Mouse (Mus musculus) left cerebral cortex, postnatal 10 days (tissue): ENCODE results near the gene Med11. TPM values are rescaled to one million over a fixed set of nuclear protein-coding genes. Genes with fewer than 3 reads are reported as not detected.

ENCODE experiments used
- DNase-seq, 2 experiments: peaks; one replicate each; pipeline ENCODE4 v3.0.0; 2021 to 2022; ENCODE audit warnings: low spot score in 2 of 2, mixed read lengths in 1 of 2; ENCODE audit errors: extremely low spot score in 1 of 2
- intact Hi-C: fragments of 180-260 bp; cut with DNase I; formaldehyde crosslinking; loops from one replicate; pipeline ENCODE4 v1.15.1; 2025
- microRNA-seq: library from miRNA; unstranded; fragments of <30 nt; microRNA quantifications from one replicate; pipeline ENCODE4 v1.2.0, GENCODE M21; 2022
- total RNA-seq, 2 experiments: library from RNA; stranded (reverse); gene quantifications; 2 replicates each; pipeline ENCODE4 v1.2.3; 2021

Gene Med11
- total RNA-seq, 2 experiments from 2014 or later, result 20.7 to 23.1 TPM

- intact Hi-C loops, result no loop called here
- no peak for DNase-seq
Measured at GRCm38 (mm10) chr11:70485498-70485897, 33.8 kb downstream of the Med11 start.

GRCm38 (mm10) chr11:70487816-70488215 is 36.1 kb downstream of the Med11 start:
- DNase-seq, result no peak
- intact Hi-C loops, result no loop called here

- intact Hi-C loops, result no loop called here
- DNase-seq, result no peak
Measured at GRCm38 (mm10) chr11:70489138-70489537, 37.4 kb downstream of the Med11 start.

- intact Hi-C loops, result no loop called here
- no peak for DNase-seq
Measured at GRCm38 (mm10) chr11:70489684-70490083, 38.0 kb downstream of the Med11 start.

GRCm38 (mm10) chr11:70499566-70500475 is 48.1 kb downstream of the Med11 start:
- intact Hi-C loops, result no loop called here
- no peak for DNase-seq

GRCm38 (mm10) chr11:70500476-70500812 is 48.7 kb downstream of the Med11 start:
- intact Hi-C loops, result no loop called here

GRCm38 (mm10) chr11:70502018-70502417 is 50.3 kb downstream of the Med11 start:
- DNase-seq, result no peak
- intact Hi-C loops, result loop anchor here (2.0 kb wide), 1 partner anchor 49 kb away; no protein-coding TSS in a partner anchor

More at GRCm38 (mm10) chr11:70500476-70500812, 48.7 kb downstream of the Med11 start:
- DNase-seq, result no peak

Small RNAs within 50 kb of the gene (microRNA-seq; reads per million reads assigned to microRNA genes)
- gene Mir7115, result 5.5 reads per million, percentile 19 among the genes with 10 or more reads in this experiment

Other genes with a start within 250 kb of the Med11 start
- 10 to 100 TPM; 33.9 to 37.1 TPM for gene Slc16a11, start 239.2 kb upstream of the Med11 start, total RNA-seq
- gene Slc16a13, start 230.9 kb upstream of the Med11 start, total RNA-seq, result 10 to 100 TPM in 1 of 2 experiments, 1 to 10 TPM in 1; 8.9 to 10.6 TPM
- gene Bcl6b, start 222.1 kb upstream of the Med11 start, total RNA-seq, result 1 to 10 TPM; 7.1 to 8.6 TPM
- gene 0610010K14Rik, start 214.0 kb upstream of the Med11 start, total RNA-seq, result 10 to 100 TPM; 53.7 to 54.1 TPM
- gene Gm21988, start 212.1 kb upstream of the Med11 start, total RNA-seq, result 1 to 10 TPM; 6.0 to 8.7 TPM
- gene Rnasek, start 212.1 kb upstream of the Med11 start, total RNA-seq, result 100 to 1,000 TPM; 279 to 285 TPM
- under 1 TPM; 0.32 to 0.41 TPM for gene Alox12, start 196.6 kb upstream of the Med11 start, total RNA-seq
- gene Alox12e, start 129.3 kb upstream of the Med11 start, total RNA-seq, result under 1 TPM; 0.20 to 0.45 TPM
- not detected for gene Alox15, start 99.9 kb upstream of the Med11 start, total RNA-seq
- gene Pelp1, start 41.9 kb upstream of the Med11 start, total RNA-seq, result 10 to 100 TPM; 48.1 to 48.6 TPM
- gene Arrb2, start 19.3 kb upstream of the Med11 start, total RNA-seq, result 10 to 100 TPM; 75.3 to 76.9 TPM
- gene Zmynd15, start 7.5 kb downstream of the Med11 start, total RNA-seq, result 1 to 10 TPM; 1.0 to 1.1 TPM
- under 1 TPM; 0.69 to 0.71 TPM for gene Cxcl16, start 8.1 kb downstream of the Med11 start, total RNA-seq
- 1 to 10 TPM; 1.4 to 1.5 TPM for gene Tm4sf5, start 53.3 kb downstream of the Med11 start, total RNA-seq
- gene Vmo1, start 62.7 kb downstream of the Med11 start, total RNA-seq, result not detected
- gene Gltpd2, start 67.3 kb downstream of the Med11 start, total RNA-seq, result not detected
- gene Psmb6, start 73.4 kb downstream of the Med11 start, total RNA-seq, result 100 to 1,000 TPM; 218 to 220 TPM
- not detected for gene Gm40193, start 81.0 kb downstream of the Med11 start, total RNA-seq
- gene Pld2, start 88.1 kb downstream of the Med11 start, total RNA-seq, result 10 to 100 TPM; 21.4 to 24.5 TPM
- gene Mink1, start 111.0 kb downstream of the Med11 start, total RNA-seq, result 100 to 1,000 TPM; 252 to 262 TPM
- gene 4930544D05Rik, start 163.9 kb downstream of the Med11 start, total RNA-seq, result 1 to 10 TPM in 1 of 2 experiments, under 1 TPM in 1; 0.45 to 1.1 TPM
- under 1 TPM in 1 of 2 experiments, not detected in 1; 0.75 TPM for gene Chrne, start 167.3 kb downstream of the Med11 start, total RNA-seq
- gene Gp1ba, start 187.2 kb downstream of the Med11 start, total RNA-seq, result not detected
- 10 to 100 TPM; 62.2 to 62.7 TPM for gene Rnf167, start 195.3 kb downstream of the Med11 start, total RNA-seq
- gene Slc25a11, start 195.6 kb downstream of the Med11 start, total RNA-seq, result 100 to 1,000 TPM; 112 to 121 TPM
- gene Pfn1, start 202.7 kb downstream of the Med11 start, total RNA-seq, result 100 to 1,000 TPM; 286 to 295 TPM
- 10 to 100 TPM in 1 of 2 experiments, 1 to 10 TPM in 1; 9.2 to 10.9 TPM for gene Eno3, start 205.3 kb downstream of the Med11 start, total RNA-seq
- 10 to 100 TPM; 50.1 to 52.9 TPM for gene Spag7, start 217.5 kb downstream of the Med11 start, total RNA-seq
- gene Camta2, start 236.2 kb downstream of the Med11 start, total RNA-seq, result 100 to 1,000 TPM; 151 to 152 TPM
- 1 to 10 TPM; 1.2 to 2.0 TPM for gene Inca1, start 248.2 kb downstream of the Med11 start, total RNA-seq
- 10 to 100 TPM; 38.6 to 41.8 TPM for gene Kif1c, start 248.6 kb downstream of the Med11 start, total RNA-seq